Mouse (Mus musculus): Measurements from ENCODE around the gene Fmnl3. TPM values are rescaled to one million over a fixed set of nuclear protein-coding genes. Genes with fewer than 3 reads are reported as not detected.
A peak's percentile ranks its signal among the peaks of the same experiment; 100 is the strongest.

The Fmnl3 gene
- polyA plus RNA-seq, 1 experiment, result 10.2 TPM

DNA sequence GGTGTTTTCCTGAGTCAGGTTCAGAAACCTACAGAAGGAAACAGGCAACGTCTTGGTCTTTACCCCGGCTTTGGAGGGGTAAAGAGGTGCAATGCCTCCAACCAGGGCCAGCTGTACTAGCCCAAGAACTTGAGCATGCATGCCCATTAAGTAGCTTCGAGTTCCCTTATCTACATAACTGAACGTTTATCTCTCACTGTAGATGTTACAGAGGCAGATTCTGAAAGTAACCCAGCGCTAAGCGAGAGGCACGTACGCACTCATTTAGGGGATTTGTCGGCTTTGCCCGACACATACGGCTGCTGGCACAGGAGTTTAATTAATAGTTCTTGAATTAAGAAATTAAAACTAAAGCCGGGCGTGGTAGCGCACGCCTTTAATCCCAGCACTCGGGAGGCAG lies 76.0 kb downstream of the Fmnl3 start:
- Histone ChIP-seq H3K27me3 (ENCODE audit: control insufficient read depth, insufficient read depth, low read length, poor library complexity, severe bottlenecking) (no peaks in the 10 kb centered on the region), H3K27ac (ENCODE audit: insufficient read depth, low read length) (peak overlapping the region; percentile 35), H3K36me3 (ENCODE audit: control insufficient read depth, insufficient read depth, low read length, poor library complexity, severe bottlenecking) (no peaks in the 10 kb centered on the region), H3K9me3 (replicated peaks; ENCODE audit: control insufficient read depth, insufficient read depth, low read length, poor library complexity, severe bottlenecking) (no peaks in the 10 kb centered on the region), H3K4me3 (ENCODE audit: low read depth, low read length) (peak overlapping the region; percentile 90), H3K9ac (ENCODE audit: low read depth, poor library complexity, severe bottlenecking) (peak overlapping the region; percentile 75), H3K4me1 (ENCODE audit: control insufficient read depth, insufficient read depth, low read length) (no peaks in the 10 kb centered on the region)
- TF ChIP-seq POLR2A (IDR thresholded peaks at IDR 0.05; ENCODE audit: insufficient read depth, low read length) (no peak), EP300 (IDR thresholded peaks at IDR 0.05; ENCODE audit: insufficient read depth, low read depth, low read length) (no peak), CTCF (IDR thresholded peaks at IDR 0.05; ENCODE audit: low read depth, low read length) (no peak)

DNA sequence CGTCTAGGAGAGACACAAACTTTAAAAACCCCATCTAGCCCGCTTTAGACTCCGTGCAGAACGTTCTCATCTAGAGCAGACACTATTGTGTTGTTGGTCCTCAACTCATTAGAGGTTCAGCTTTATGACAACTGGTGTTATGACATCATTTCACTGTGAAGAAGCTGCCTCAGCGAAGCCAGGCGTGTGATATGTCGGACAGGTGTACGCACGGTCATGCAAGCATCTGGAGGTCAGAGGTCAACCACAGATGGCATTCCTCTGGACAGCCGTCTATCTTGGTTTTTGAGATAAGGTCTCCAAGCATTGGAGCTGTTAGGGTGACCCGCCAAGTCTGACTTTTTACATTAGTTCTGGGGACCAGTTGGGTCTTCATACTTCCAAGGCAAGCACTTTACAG lies 79.7 kb downstream of the Fmnl3 start:
- no peaks in the 10 kb centered on the region for H3K36me3 ChIP-seq (ENCODE audit: control insufficient read depth, insufficient read depth, low read length, poor library complexity, severe bottlenecking)
- H3K4me1 ChIP-seq (ENCODE audit: control insufficient read depth, insufficient read depth, low read length), result no peaks in the 10 kb centered on the region
- TF ChIP-seq CTCF (IDR thresholded peaks at IDR 0.05; ENCODE audit: low read depth, low read length) (no peak), POLR2A (IDR thresholded peaks at IDR 0.05; ENCODE audit: insufficient read depth, low read length) (no peak), EP300 (IDR thresholded peaks at IDR 0.05; ENCODE audit: insufficient read depth, low read depth, low read length) (no peak)
- no peak overlapping the region for H3K27ac ChIP-seq (ENCODE audit: insufficient read depth, low read length)
- H3K9ac ChIP-seq (ENCODE audit: low read depth, poor library complexity, severe bottlenecking), result no peak overlapping the region
- no peak overlapping the region for H3K4me3 ChIP-seq (ENCODE audit: low read depth, low read length)
- H3K27me3 ChIP-seq (ENCODE audit: control insufficient read depth, insufficient read depth, low read length, poor library complexity, severe bottlenecking), result no peaks in the 10 kb centered on the region
- no peaks in the 10 kb centered on the region for H3K9me3 ChIP-seq (replicated peaks; ENCODE audit: control insufficient read depth, insufficient read depth, low read length, poor library complexity, severe bottlenecking)

DNA sequence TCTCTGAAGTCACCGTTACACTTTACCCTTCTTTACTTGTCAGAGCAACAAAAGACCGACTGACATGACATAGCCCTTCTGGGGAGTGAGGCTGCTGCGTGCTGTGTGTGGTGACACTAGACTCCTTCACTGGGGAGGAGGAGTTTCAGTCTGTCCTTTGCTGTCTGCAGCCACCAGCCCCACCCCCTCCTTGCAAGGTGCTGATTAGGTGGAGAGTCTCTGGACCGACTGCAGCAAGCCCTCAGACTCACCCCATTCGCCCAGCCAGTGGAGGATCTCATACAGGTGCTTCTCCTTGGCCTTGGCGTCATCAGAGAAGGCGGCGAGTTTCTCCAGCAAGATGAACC lies 85.1 kb downstream of the Fmnl3 start:
- H3K9ac ChIP-seq (ENCODE audit: low read depth, poor library complexity, severe bottlenecking), result no peak overlapping the region
- no peak overlapping the region for H3K4me3 ChIP-seq (ENCODE audit: low read depth, low read length)
- no peaks in the 10 kb centered on the region for H3K27me3 ChIP-seq (ENCODE audit: control insufficient read depth, insufficient read depth, low read length, poor library complexity, severe bottlenecking)
- H3K27ac ChIP-seq (ENCODE audit: insufficient read depth, low read length), result no peak overlapping the region
- TF ChIP-seq CTCF (IDR thresholded peaks at IDR 0.05; ENCODE audit: low read depth, low read length) (no peak), EP300 (IDR thresholded peaks at IDR 0.05; ENCODE audit: insufficient read depth, low read depth, low read length) (no peak), POLR2A (IDR thresholded peaks at IDR 0.05; ENCODE audit: insufficient read depth, low read length) (no peak)
- H3K9me3 ChIP-seq (replicated peaks; ENCODE audit: control insufficient read depth, insufficient read depth, low read length, poor library complexity, severe bottlenecking), result no peaks in the 10 kb centered on the region
- peaks cover 7% of the 10 kb centered on the region for H3K4me1 ChIP-seq (ENCODE audit: control insufficient read depth, insufficient read depth, low read length)
- H3K36me3 ChIP-seq (ENCODE audit: control insufficient read depth, insufficient read depth, low read length, poor library complexity, severe bottlenecking), result no peaks in the 10 kb centered on the region

DNA sequence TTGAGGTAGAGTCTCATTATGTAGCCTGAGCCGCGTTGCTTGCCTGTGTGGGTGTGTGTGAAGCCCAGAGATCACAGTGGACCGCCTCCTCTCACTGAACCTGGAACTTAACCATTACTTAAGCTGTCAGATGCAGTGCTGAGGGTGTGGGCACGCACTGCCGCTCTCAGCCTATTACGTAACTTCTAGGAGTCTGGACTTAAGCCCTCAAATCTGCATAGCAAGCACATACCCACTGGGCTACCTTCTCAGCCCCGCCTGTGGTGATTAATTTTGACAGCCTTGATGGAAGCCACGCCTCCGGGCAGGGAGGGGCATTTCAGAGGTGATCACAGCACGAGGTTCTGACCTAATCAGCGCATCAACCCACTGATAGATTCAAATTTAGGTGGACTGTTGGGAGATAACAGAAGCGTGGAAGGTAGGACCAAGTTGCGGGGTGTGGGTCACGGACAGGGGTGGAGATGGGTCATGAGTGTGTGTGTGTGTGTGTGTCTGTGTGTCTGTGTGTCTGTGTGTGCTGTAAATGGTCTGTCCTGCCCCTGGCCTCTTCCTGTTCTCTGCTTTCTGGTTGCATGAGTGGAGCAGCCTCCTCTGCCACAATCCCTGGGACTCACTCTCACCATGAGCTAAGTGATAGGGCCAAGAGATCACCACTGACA lies 85.6 kb downstream of the Fmnl3 start:
- H3K9ac ChIP-seq (ENCODE audit: low read depth, poor library complexity, severe bottlenecking), result no peak overlapping the region
- no peak for TF ChIP-seq POLR2A (IDR thresholded peaks at IDR 0.05; ENCODE audit: insufficient read depth, low read length)
- no peak for TF ChIP-seq EP300 (IDR thresholded peaks at IDR 0.05; ENCODE audit: insufficient read depth, low read depth, low read length)
- no peak for TF ChIP-seq CTCF (IDR thresholded peaks at IDR 0.05; ENCODE audit: low read depth, low read length)
- H3K27me3 ChIP-seq (ENCODE audit: control insufficient read depth, insufficient read depth, low read length, poor library complexity, severe bottlenecking), result no peaks in the 10 kb centered on the region
- no peak overlapping the region for H3K4me3 ChIP-seq (ENCODE audit: low read depth, low read length)
- H3K27ac ChIP-seq (ENCODE audit: insufficient read depth, low read length), result no peak overlapping the region
- no peaks in the 10 kb centered on the region for H3K36me3 ChIP-seq (ENCODE audit: control insufficient read depth, insufficient read depth, low read length, poor library complexity, severe bottlenecking)
- no peaks in the 10 kb centered on the region for H3K9me3 ChIP-seq (replicated peaks; ENCODE audit: control insufficient read depth, insufficient read depth, low read length, poor library complexity, severe bottlenecking)
- peaks cover 7% of the 10 kb centered on the region for H3K4me1 ChIP-seq (ENCODE audit: control insufficient read depth, insufficient read depth, low read length)

DNA sequence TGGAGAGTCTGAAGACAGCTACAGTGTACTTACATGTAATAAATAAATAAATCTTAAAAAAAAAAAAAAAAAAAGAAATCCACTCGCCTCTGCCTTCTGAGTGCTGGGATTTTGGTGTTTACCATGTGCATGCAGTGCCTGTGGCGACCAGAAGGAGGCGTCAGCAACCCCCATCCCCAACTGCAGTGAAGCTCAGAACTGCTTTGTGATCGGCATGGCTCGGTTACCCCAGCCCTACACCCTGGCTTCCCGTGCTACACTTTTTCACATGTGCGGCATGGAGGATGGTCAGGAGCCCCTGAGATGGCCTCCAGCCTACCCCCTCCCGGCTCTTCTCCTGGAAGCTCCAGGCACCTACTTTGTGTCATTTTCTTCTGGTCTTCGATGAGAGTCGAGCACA lies 86.8 kb downstream of the Fmnl3 start:
- no peaks in the 10 kb centered on the region for H3K27me3 ChIP-seq (ENCODE audit: control insufficient read depth, insufficient read depth, low read length, poor library complexity, severe bottlenecking)
- no peaks in the 10 kb centered on the region for H3K36me3 ChIP-seq (ENCODE audit: control insufficient read depth, insufficient read depth, low read length, poor library complexity, severe bottlenecking)

DNA sequence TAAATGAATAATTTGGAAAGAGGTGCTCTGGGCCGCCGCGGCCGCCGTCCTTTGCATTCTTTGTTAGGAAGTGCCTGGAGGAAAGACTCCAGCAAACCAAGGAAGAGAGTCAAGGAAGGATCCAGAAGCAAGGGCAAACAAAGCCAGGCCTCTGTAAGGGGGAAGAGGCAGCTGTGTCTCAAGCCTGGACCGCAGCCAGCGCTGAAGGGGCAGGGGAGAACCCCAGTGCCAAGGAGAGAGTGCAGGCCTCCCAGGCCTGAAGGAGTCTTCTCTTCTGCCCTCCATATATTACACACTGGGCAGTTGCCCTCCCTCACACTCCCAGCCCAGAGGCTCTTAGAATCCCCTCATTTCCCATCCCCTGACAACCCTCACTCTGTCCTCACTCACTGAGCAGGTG lies 92.0 kb downstream of the Fmnl3 start:
- Histone ChIP-seq H3K9ac (ENCODE audit: low read depth, poor library complexity, severe bottlenecking) (0 out of 2 replicates have a peak overlapping the region, but pooled peaks have one; percentile 21), H3K4me3 (ENCODE audit: low read depth, low read length) (no peak overlapping the region), H3K27ac (ENCODE audit: insufficient read depth, low read length) (no peak overlapping the region), H3K9me3 (replicated peaks; ENCODE audit: control insufficient read depth, insufficient read depth, low read length, poor library complexity, severe bottlenecking) (no peaks in the 10 kb centered on the region), H3K27me3 (ENCODE audit: control insufficient read depth, insufficient read depth, low read length, poor library complexity, severe bottlenecking) (no peaks in the 10 kb centered on the region), H3K36me3 (ENCODE audit: control insufficient read depth, insufficient read depth, low read length, poor library complexity, severe bottlenecking) (no peaks in the 10 kb centered on the region), H3K4me1 (ENCODE audit: control insufficient read depth, insufficient read depth, low read length) (no peaks in the 10 kb centered on the region)
- TF ChIP-seq EP300 (IDR thresholded peaks at IDR 0.05; ENCODE audit: insufficient read depth, low read depth, low read length) (no peak), CTCF (IDR thresholded peaks at IDR 0.05; ENCODE audit: low read depth, low read length) (no peak), POLR2A (IDR thresholded peaks at IDR 0.05; ENCODE audit: insufficient read depth, low read length) (no peak)

More for the DNA sequence above, 86.8 kb downstream of the Fmnl3 start:
- H3K9me3 ChIP-seq (replicated peaks; ENCODE audit: control insufficient read depth, insufficient read depth, low read length, poor library complexity, severe bottlenecking), result no peaks in the 10 kb centered on the region
- TF ChIP-seq CTCF (IDR thresholded peaks at IDR 0.05; ENCODE audit: low read depth, low read length), result peak; percentile 80
- no peak for TF ChIP-seq POLR2A (IDR thresholded peaks at IDR 0.05; ENCODE audit: insufficient read depth, low read length)
- no peak for TF ChIP-seq EP300 (IDR thresholded peaks at IDR 0.05; ENCODE audit: insufficient read depth, low read depth, low read length)
- peaks cover 7% of the 10 kb centered on the region for H3K4me1 ChIP-seq (ENCODE audit: control insufficient read depth, insufficient read depth, low read length)
- no peak overlapping the region for H3K27ac ChIP-seq (ENCODE audit: insufficient read depth, low read length)
- H3K9ac ChIP-seq (ENCODE audit: low read depth, poor library complexity, severe bottlenecking), result no peak overlapping the region
- H3K4me3 ChIP-seq (ENCODE audit: low read depth, low read length), result no peak overlapping the region

Data from ES-Bruce4 (cell line).